In the genomic region with DNA sequence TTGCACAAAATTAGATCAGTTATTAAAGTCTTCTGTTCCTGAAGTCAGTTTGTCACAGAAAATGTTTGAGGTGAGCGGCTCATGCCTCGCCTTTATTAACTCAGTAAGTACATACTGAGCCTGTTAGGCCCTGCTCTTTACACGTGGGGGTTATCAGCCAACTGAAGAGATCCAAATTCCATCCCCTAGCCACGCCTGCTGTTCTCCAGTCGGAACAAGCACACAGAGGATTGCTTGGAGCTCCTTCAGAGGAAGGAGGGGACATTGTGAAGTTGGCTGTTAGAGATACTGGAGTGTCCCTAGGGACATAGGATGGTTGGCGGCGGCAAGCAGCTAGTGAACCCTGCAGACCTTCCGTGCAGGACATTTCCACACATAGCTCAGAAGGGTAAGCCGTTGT, we compare ENCODE assay signal across 16 mouse cellular contexts. TPM values are rescaled to one million over a fixed set of nuclear protein-coding genes. Genes with fewer than 3 reads are reported as not detected.
DNase-seq lines count a peak whose midpoint lies in the region; ATAC-seq and TF ChIP-seq lines count a peak whose summit lies in the region.
"Had no signal": no experiment of that assay in that cellular context is flagged by ENCODE, and none has a peak within 500 bp of the region (broad histone marks: within the 10 kb centered on the region; RNA-seq: fewer than 3 reads in every experiment).

No protein-coding gene starts in this region.

- H3K4me3 ChIP-seq in heart, embryonic 11.5 days (ENCODE audit: low read depth, low read length) = no peak overlapping the region
- no peak overlapping the region for H3K4me3 ChIP-seq in embryonic facial prominence, embryonic 15.5 days (replicated peaks)
- no peak overlapping the region for H3K4me3 ChIP-seq in intestine, postnatal 0 days (ENCODE audit: low read depth, low read length)
- H3K4me3 ChIP-seq: hindbrain, embryonic 13.5 days; left cerebral cortex, adult 2 months; liver, embryonic 12.5 days; neural tube, embryonic 12.5 days had no signal

- intact Hi-C loops in left cerebral cortex, postnatal 4 days (cut with DNase I) = no loop called here

- H3K4me1 ChIP-seq in heart, embryonic 11.5 days (ENCODE audit: control insufficient read depth, insufficient read depth, low read length) = peaks cover 11% of the 10 kb centered on the region
- H3K4me1 ChIP-seq in embryonic facial prominence, embryonic 15.5 days = peaks cover 12% of the 10 kb centered on the region
- no peaks in the 10 kb centered on the region; the same call in 1 of the 2 replicates for H3K4me1 ChIP-seq in intestine, postnatal 0 days (replicated peaks; ENCODE audit: control insufficient read depth, insufficient read depth, low read length)
- H3K4me1 ChIP-seq: neural tube, embryonic 12.5 days had no signal

- H3K27me3 ChIP-seq in heart, embryonic 11.5 days (ENCODE audit: control insufficient read depth, insufficient read depth, low read length) = no peaks in the 10 kb centered on the region
- H3K27me3 ChIP-seq in embryonic facial prominence, embryonic 15.5 days = no peaks in the 10 kb centered on the region
- H3K27me3 ChIP-seq in intestine, postnatal 0 days (replicated peaks; ENCODE audit: control insufficient read depth, insufficient read depth, low read length) = no peaks in the 10 kb centered on the region
- H3K27me3 ChIP-seq: hindbrain, embryonic 13.5 days; liver, embryonic 12.5 days; neural tube, embryonic 12.5 days had no signal

- peak; percentile 94 for DNase-seq in heart, adult 11 months
- DNase-seq in neural tube, embryonic 10.5 days (ENCODE audit: extremely low spot score, low spot score) = no peak
- DNase-seq in left cerebral cortex, postnatal 4 days = no peak
- no peak for DNase-seq in layer of hippocampus, adult 9-11 months

- no peak for TF ChIP-seq CTCF in intestine, postnatal 0 days (IDR thresholded peaks at IDR 0.05; ENCODE audit: low read depth)

- no peak overlapping the region for H3K9ac ChIP-seq in heart, embryonic 11.5 days (ENCODE audit: low read depth, low read length)
- H3K9ac ChIP-seq in embryonic facial prominence, embryonic 15.5 days = no peak overlapping the region
- H3K9ac ChIP-seq in intestine, postnatal 0 days (ENCODE audit: low read depth, low read length) = no peak overlapping the region
- H3K9ac ChIP-seq: hindbrain, embryonic 13.5 days; liver, embryonic 12.5 days; neural tube, embryonic 12.5 days had no signal

- no peak for ATAC-seq in heart, embryonic 11.5 days (replicated peaks; ENCODE audit: insufficient number of reproducible peaks, low FRiP score, low TSS enrichment)
- no peak for ATAC-seq in embryonic facial prominence, embryonic 15.5 days (ENCODE audit: insufficient number of reproducible peaks, low FRiP score, low TSS enrichment, low read depth)
- ATAC-seq in intestine, postnatal 0 days = peak; percentile 78
- ATAC-seq in megakaryocyte, adult 5-6 weeks (ENCODE audit: poor library complexity, severe bottlenecking) = peak; percentile 52; the same call in 1 of the 2 replicates
- ATAC-seq: liver, embryonic 12.5 days had no signal

- no peaks in the 10 kb centered on the region for H3K36me3 ChIP-seq in heart, embryonic 11.5 days (ENCODE audit: control insufficient read depth, insufficient read depth, low read length)
- no peaks in the 10 kb centered on the region for H3K36me3 ChIP-seq in embryonic facial prominence, embryonic 15.5 days
- peaks cover 6% of the 10 kb centered on the region; the same call in 1 of the 2 replicates for H3K36me3 ChIP-seq in intestine, postnatal 0 days (ENCODE audit: control insufficient read depth, insufficient read depth)

- H3K4me2 ChIP-seq in heart, embryonic 11.5 days = no peak overlapping the region
- no peak overlapping the region for H3K4me2 ChIP-seq in embryonic facial prominence, embryonic 15.5 days (replicated peaks)
- no peak overlapping the region for H3K4me2 ChIP-seq in intestine, postnatal 0 days (replicated peaks; ENCODE audit: low read depth)
- H3K4me2 ChIP-seq: hindbrain, embryonic 13.5 days; liver, embryonic 12.5 days; midbrain, embryonic 11.5 days; neural tube, embryonic 12.5 days had no signal

- H3K9me3 ChIP-seq in heart, embryonic 11.5 days (replicated peaks; ENCODE audit: control insufficient read depth, low read length) = no peaks in the 10 kb centered on the region
- H3K9me3 ChIP-seq in embryonic facial prominence, embryonic 15.5 days (replicated peaks) = no peaks in the 10 kb centered on the region
- no peaks in the 10 kb centered on the region for H3K9me3 ChIP-seq in intestine, postnatal 0 days (ENCODE audit: control insufficient read depth)
- H3K9me3 ChIP-seq: hindbrain, embryonic 13.5 days; liver, embryonic 12.5 days; neural tube, embryonic 12.5 days had no signal

- H3K27ac ChIP-seq in heart, embryonic 11.5 days (ENCODE audit: low read depth, low read length) = no peak overlapping the region
- H3K27ac ChIP-seq in embryonic facial prominence, embryonic 15.5 days (replicated peaks) = peak overlapping the region; percentile 29; the same call in 1 of the 2 replicates
- H3K27ac ChIP-seq in intestine, postnatal 0 days (ENCODE audit: low read depth, low read length) = no peak overlapping the region
- H3K27ac ChIP-seq: hindbrain, embryonic 13.5 days; kidney, postnatal 0 days; left cerebral cortex, adult 2 months; liver, embryonic 12.5 days; neural tube, embryonic 12.5 days had no signal

- WGBS in heart, embryonic 11.5 days (ENCODE audit: insufficient replicate concordance) = 39% methylated on average over 9 of the region's 9 CpGs
- 66% methylated on average over 9 of the region's 9 CpGs for WGBS in embryonic facial prominence, embryonic 15.5 days
- 55% methylated on average over 9 of the region's 9 CpGs for WGBS in intestine, postnatal 0 days

RNA-seq across cellular contexts. Expression of gene Amn, which starts 36.5 kb away (rescaled TPM):
- 1.3 and 2.2 TPM in 2 replicates for polyA plus RNA-seq in heart, embryonic 11.5 days (2014; fragmentation: Nextera tagmentation; extraction: Ambion mirVana)
- 0.59 and 1.0 TPM in 2 replicates for polyA plus RNA-seq in embryonic facial prominence, embryonic 15.5 days (2015; fragmentation: Nextera tagmentation; extraction: Ambion mirVana)
- polyA plus RNA-seq in intestine, postnatal 0 days (2015; fragmentation: Nextera tagmentation; extraction: Ambion mirVana) = 528 and 608 TPM in 2 replicates
- 0.13 TPM in 1 of 2 replicates, not detected in the other for total RNA-seq in megakaryocyte, adult 5-6 weeks (2015)
- total RNA-seq in megakaryocyte, adult 5-6 weeks (2017) = not detected in 2 replicates
- total RNA-seq in left cerebral cortex, postnatal 4 days (2021) = 10 to 100 TPM; 15.9 to 16.3 TPM

RNA-seq across cellular contexts. Expression of gene 4930595D18Rik, which starts 50.1 kb away (rescaled TPM):
- not detected in 2 replicates for polyA plus RNA-seq in heart, embryonic 11.5 days (2014; fragmentation: Nextera tagmentation; extraction: Ambion mirVana)
- polyA plus RNA-seq in embryonic facial prominence, embryonic 15.5 days (2015; fragmentation: Nextera tagmentation; extraction: Ambion mirVana) = not detected in 2 replicates
- not detected in 2 replicates for polyA plus RNA-seq in intestine, postnatal 0 days (2015; fragmentation: Nextera tagmentation; extraction: Ambion mirVana)
- not detected in 2 replicates for total RNA-seq in megakaryocyte, adult 5-6 weeks (2015)
- not detected in 2 replicates for total RNA-seq in megakaryocyte, adult 5-6 weeks (2017)
- total RNA-seq in left cerebral cortex, postnatal 4 days (2021) = not detected
- total RNA-seq: left cerebral cortex, adult 2 months had no signal
- polyA plus RNA-seq: C2C12; kidney, postnatal 0 days; liver, embryonic 12.5 days; midbrain, embryonic 11.5 days; neural tube, embryonic 12.5 days; urinary bladder, adult 2 months had no signal

Comparison
In these comparisons a context has a peak if more than half of its experiments do, and no peak if none do; other contexts are left out.
1. ATAC-seq: peak in intestine, postnatal 0 days (single experiment) and megakaryocyte, adult 5-6 weeks (single experiment); none in heart, embryonic 11.5 days (single experiment) and embryonic facial prominence, embryonic 15.5 days (single experiment).
2. RNA of gene Amn, which starts 36.5 kb away (polyA plus RNA-seq): 528 to 608 TPM in intestine, postnatal 0 days; 1.3 to 2.2 TPM in heart, embryonic 11.5 days and 0.59 to 1.0 TPM in embryonic facial prominence, embryonic 15.5 days; every median in the first group is over 100 times any median in the second.